17 mouse cellular contexts compared by ENCODE assay signal in the genomic region with DNA sequence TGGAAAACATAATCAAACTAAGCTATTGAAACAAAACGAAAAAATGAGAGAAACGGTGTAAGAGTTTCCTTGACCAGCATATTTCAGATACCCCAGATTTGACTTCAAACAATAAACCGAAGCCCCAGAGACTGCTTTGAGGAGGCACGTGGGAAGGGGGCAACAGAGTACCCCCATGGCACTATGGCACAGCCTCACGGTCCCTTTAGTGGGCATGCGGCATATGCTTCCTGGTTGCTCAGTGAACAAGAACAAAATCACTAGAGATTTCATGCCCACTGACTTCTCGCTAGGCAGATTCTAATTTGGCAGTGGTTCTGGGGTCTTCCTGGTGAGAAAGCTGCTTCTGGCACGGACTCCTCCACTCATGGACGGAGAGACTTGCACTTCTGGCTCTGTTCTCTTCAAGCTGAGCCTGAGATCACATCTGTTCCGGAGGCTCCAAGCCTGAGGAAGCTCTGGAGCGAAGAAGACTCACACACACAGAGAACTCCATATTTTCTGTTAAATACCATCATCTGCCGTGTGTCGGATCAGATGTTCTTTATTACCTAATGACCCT.
DNase-seq lines count a peak whose midpoint lies in the region; ATAC-seq lines count a peak whose summit lies in the region.
"Had no signal": no experiment of that assay in that cellular context is flagged by ENCODE, and none has a peak within 500 bp of the region (broad histone marks: within the 10 kb centered on the region; RNA-seq: fewer than 3 reads in every experiment).

No protein-coding gene starts in this region.

- no peaks in the 10 kb centered on the region for H3K9me3 ChIP-seq in hindbrain, embryonic 14.5 days (ENCODE audit: control insufficient read depth, low read length)
- no peaks in the 10 kb centered on the region for H3K9me3 ChIP-seq in hindbrain, embryonic 10.5 days
- no peaks in the 10 kb centered on the region for H3K9me3 ChIP-seq in hindbrain, embryonic 16.5 days (ENCODE audit: control insufficient read depth, low read length)
- H3K9me3 ChIP-seq: heart, embryonic 10.5 days had no signal

- ATAC-seq in hindbrain, embryonic 14.5 days (ENCODE audit: low FRiP score), result peak; percentile 75; the same call in 1 of the 2 replicates
- peak; percentile 94 for ATAC-seq in hindbrain, embryonic 16.5 days
- no peak for ATAC-seq in erythroid progenitor cell, adult 5-6 weeks (replicated peaks; ENCODE audit: low FRiP score, poor library complexity, severe bottlenecking)
- ATAC-seq: lung, postnatal 0 days had no signal

- H3K27ac ChIP-seq in hindbrain, embryonic 14.5 days, result no peak overlapping the region
- H3K27ac ChIP-seq in hindbrain, embryonic 10.5 days, result no peak overlapping the region
- no peak overlapping the region for H3K27ac ChIP-seq in hindbrain, embryonic 16.5 days (ENCODE audit: low read depth, low read length)
- H3K27ac ChIP-seq: heart, embryonic 10.5 days had no signal

- peak; percentile 63 to 71 for DNase-seq in cerebellum, postnatal 14 days
- DNase-seq in cerebellum, adult 18-20 months, result no peak
- DNase-seq in hindbrain, embryonic 14.5 days (ENCODE audit: low spot score), result peak; percentile 46
- DNase-seq in hindbrain, embryonic 10.5 days (ENCODE audit: low spot score), result no peak
- DNase-seq in left cerebral cortex, adult 8-10 months (ENCODE audit: low spot score in 2 of 2), result peak; percentile 1 to 7
- DNase-seq in embryo, embryonic 11 days, result no peak
- DNase-seq: adrenal gland, postnatal 25 days; cerebellum, adult 8-10 months; heart, postnatal 4 days; kidney, adult 8-10 months; liver; thymus, adult 18-20 months had no signal

- no peak overlapping the region for H3K9ac ChIP-seq in hindbrain, embryonic 14.5 days
- no peak overlapping the region for H3K9ac ChIP-seq in hindbrain, embryonic 16.5 days (ENCODE audit: low read depth, low read length)

- no peaks in the 10 kb centered on the region for H3K36me3 ChIP-seq in hindbrain, embryonic 14.5 days (replicated peaks; ENCODE audit: control insufficient read depth, insufficient read depth)
- H3K36me3 ChIP-seq in hindbrain, embryonic 10.5 days, result no peaks in the 10 kb centered on the region
- no peaks in the 10 kb centered on the region for H3K36me3 ChIP-seq in hindbrain, embryonic 16.5 days (ENCODE audit: control insufficient read depth, insufficient read depth, low read length)
- H3K36me3 ChIP-seq: heart, embryonic 10.5 days had no signal

- no peak overlapping the region for H3K4me2 ChIP-seq in hindbrain, embryonic 14.5 days (replicated peaks)
- H3K4me2 ChIP-seq in hindbrain, embryonic 16.5 days (ENCODE audit: low read length), result no peak overlapping the region

- H3K27me3 ChIP-seq in hindbrain, embryonic 14.5 days (ENCODE audit: control insufficient read depth, insufficient read depth, low read length), result no peaks in the 10 kb centered on the region
- no peaks in the 10 kb centered on the region for H3K27me3 ChIP-seq in hindbrain, embryonic 10.5 days (ENCODE audit: insufficient read depth, poor library complexity, severe bottlenecking)
- no peaks in the 10 kb centered on the region for H3K27me3 ChIP-seq in hindbrain, embryonic 16.5 days (replicated peaks; ENCODE audit: control insufficient read depth, insufficient read depth, low read length)

- H3K4me3 ChIP-seq in hindbrain, embryonic 14.5 days (replicated peaks; ENCODE audit: low read length), result no peak overlapping the region
- no peak overlapping the region for H3K4me3 ChIP-seq in hindbrain, embryonic 10.5 days
- no peak overlapping the region for H3K4me3 ChIP-seq in hindbrain, embryonic 16.5 days (ENCODE audit: low read length)
- H3K4me3 ChIP-seq: heart, embryonic 10.5 days; myocyte had no signal

- no peaks in the 10 kb centered on the region for H3K4me1 ChIP-seq in hindbrain, embryonic 14.5 days (replicated peaks; ENCODE audit: control insufficient read depth, insufficient read depth, low read length)
- no peaks in the 10 kb centered on the region for H3K4me1 ChIP-seq in hindbrain, embryonic 10.5 days (replicated peaks)
- no peaks in the 10 kb centered on the region for H3K4me1 ChIP-seq in hindbrain, embryonic 16.5 days (ENCODE audit: control insufficient read depth, insufficient read depth, low read depth, low read length)
- H3K4me1 ChIP-seq: heart, embryonic 10.5 days had no signal

- 76% methylated on average over 13 of the region's 13 CpGs for WGBS in hindbrain, embryonic 14.5 days
- WGBS in hindbrain, embryonic 10.5 days, result 92% methylated on average over 13 of the region's 13 CpGs
- WGBS in hindbrain, embryonic 16.5 days, result 67% methylated on average over 13 of the region's 13 CpGs

Comparison
In these comparisons a context has a peak if more than half of its experiments do, and no peak if none do; other contexts are left out.
1. DNase-seq: peak in cerebellum, postnatal 14 days (2 of 2), hindbrain, embryonic 14.5 days (single experiment) and left cerebral cortex, adult 8-10 months (2 of 2); none in cerebellum, adult 18-20 months (0 of 2), hindbrain, embryonic 10.5 days (single experiment) and embryo, embryonic 11 days (single experiment).